Comparison of ENCODE assay signal across 10 mouse cellular contexts in genomic region chr11:34975771-34976302, GRCm38 (mm10).
DNase-seq lines count a peak whose midpoint lies in the region; ATAC-seq and TF ChIP-seq lines count a peak whose summit lies in the region.
"Had no signal": no experiment of that assay in that cellular context is flagged by ENCODE, and none has a peak within 500 bp of the region (broad histone marks: within the 10 kb centered on the region; RNA-seq: fewer than 3 reads in every experiment).

No protein-coding gene starts in this region.

- WGBS in heart, embryonic 14.5 days = 58% methylated on average over 8 of the region's 8 CpGs
- 39% methylated on average over 8 of the region's 8 CpGs for WGBS in lung, postnatal 0 days
- WGBS in kidney, postnatal 0 days = 46% methylated on average over 8 of the region's 8 CpGs

- H3K36me3 ChIP-seq in heart, embryonic 14.5 days (ENCODE audit: control insufficient read depth, insufficient read depth, low read length) = no peaks in the 10 kb centered on the region
- H3K36me3 ChIP-seq in lung, postnatal 0 days (ENCODE audit: insufficient read depth, low read length) = no peaks in the 10 kb centered on the region
- no peaks in the 10 kb centered on the region for H3K36me3 ChIP-seq in kidney, postnatal 0 days (ENCODE audit: insufficient read depth, low read length)

- no peak for DNase-seq in heart, adult 11 months
- peak; percentile 29 for DNase-seq in lung, postnatal 0 days (ENCODE audit: low spot score)
- DNase-seq in lung, postnatal 25 days (ENCODE audit: low spot score) = no peak
- DNase-seq in kidney, postnatal 0 days (ENCODE audit: low spot score) = peak; percentile 54
- no peak for DNase-seq in Muller cell, postnatal 12 days (ENCODE audit: inconsistent ontology term)
- DNase-seq in right cerebral cortex, adult 18-20 months = no peak
- DNase-seq: cerebellum, postnatal 14 days; heart, adult 18-20 months had no signal

- H3K4me1 ChIP-seq in heart, embryonic 14.5 days (ENCODE audit: control insufficient read depth in 2 of 2, insufficient read depth in 2 of 2, low read length in 2 of 2) = peaks cover 9 to 14% of the 10 kb centered on the region in 2 experiments
- H3K4me1 ChIP-seq in lung, postnatal 0 days (ENCODE audit: insufficient read depth, low read depth, low read length) = peaks cover 5% of the 10 kb centered on the region; the same call in 1 of the 2 replicates
- no peaks in the 10 kb centered on the region for H3K4me1 ChIP-seq in kidney, postnatal 0 days (replicated peaks; ENCODE audit: insufficient read depth, low read length)
- H3K4me1 ChIP-seq: megakaryocyte, embryonic 14.5 days had no signal

- H3K27me3 ChIP-seq in heart, embryonic 14.5 days (ENCODE audit: control insufficient read depth, insufficient read depth, low read length) = no peaks in the 10 kb centered on the region
- no peaks in the 10 kb centered on the region for H3K27me3 ChIP-seq in lung, postnatal 0 days (replicated peaks; ENCODE audit: insufficient read depth, low read length)
- no peaks in the 10 kb centered on the region for H3K27me3 ChIP-seq in kidney, postnatal 0 days (ENCODE audit: insufficient read depth, low read length)
- H3K27me3 ChIP-seq: megakaryocyte, embryonic 14.5 days had no signal

- no peak for TF ChIP-seq CTCF in lung, postnatal 0 days (IDR thresholded peaks at IDR 0.05)
- no peak for TF ChIP-seq CTCF in kidney, postnatal 0 days (IDR thresholded peaks at IDR 0.05; ENCODE audit: low read depth)

- H3K9ac ChIP-seq in heart, embryonic 14.5 days (ENCODE audit: low read length) = no peak overlapping the region
- no peak overlapping the region for H3K9ac ChIP-seq in lung, postnatal 0 days (replicated peaks; ENCODE audit: low read depth)
- no peak overlapping the region for H3K9ac ChIP-seq in kidney, postnatal 0 days (ENCODE audit: low read depth, low read length)

- H3K4me3 ChIP-seq in heart, embryonic 14.5 days (ENCODE audit: control insufficient read depth in 1 of 2, insufficient read depth in 1 of 2, low read depth in 1 of 2, low read length in 2 of 2) = no peak overlapping the region
- no peak overlapping the region for H3K4me3 ChIP-seq in lung, postnatal 0 days (ENCODE audit: low read depth, low read length)
- H3K4me3 ChIP-seq in kidney, postnatal 0 days (replicated peaks; ENCODE audit: low read depth, low read length) = no peak overlapping the region
- H3K4me3 ChIP-seq: megakaryocyte, embryonic 14.5 days had no signal

- H3K4me2 ChIP-seq in heart, embryonic 14.5 days (ENCODE audit: low read length) = no peak overlapping the region
- H3K4me2 ChIP-seq in lung, postnatal 0 days (replicated peaks; ENCODE audit: low read depth, low read length) = no peak overlapping the region
- no peak overlapping the region for H3K4me2 ChIP-seq in kidney, postnatal 0 days (ENCODE audit: low read length)

- peak; percentile 75 for TF ChIP-seq EP300 in lung, postnatal 0 days (IDR thresholded peaks at IDR 0.05)

- H3K9me3 ChIP-seq in heart, embryonic 14.5 days (ENCODE audit: control insufficient read depth, low read length) = no peaks in the 10 kb centered on the region
- H3K9me3 ChIP-seq in lung, postnatal 0 days (ENCODE audit: low read length) = no peaks in the 10 kb centered on the region
- H3K9me3 ChIP-seq in kidney, postnatal 0 days (replicated peaks; ENCODE audit: low read length) = no peaks in the 10 kb centered on the region
- H3K9me3 ChIP-seq: megakaryocyte, embryonic 14.5 days had no signal

- H3K27ac ChIP-seq in heart, embryonic 14.5 days (replicated peaks in 1 of 2; ENCODE audit: control insufficient read depth in 1 of 2, insufficient read depth in 1 of 2, low read depth in 2 of 2, low read length in 2 of 2) = 0 out of 4 replicates have a peak overlapping the region, but pooled peaks have one; percentile 17 to 39
- H3K27ac ChIP-seq in lung, postnatal 0 days (ENCODE audit: low read length) = no peak overlapping the region; the same call in 1 of the 2 replicates
- H3K27ac ChIP-seq in kidney, postnatal 0 days = no peak overlapping the region

- ATAC-seq in heart, embryonic 14.5 days (ENCODE audit: insufficient number of reproducible peaks, insufficient read depth, low FRiP score, low read depth) = no peak
- ATAC-seq in lung, postnatal 0 days = no peak
- ATAC-seq in kidney, postnatal 0 days (replicated peaks; ENCODE audit: low FRiP score, low read depth) = no peak

Comparison
In these comparisons a context has a peak if more than half of its experiments do, and no peak if none do; other contexts are left out.
1. DNase-seq: peak in lung, postnatal 0 days (single experiment) and kidney, postnatal 0 days (single experiment); none in heart, adult 11 months (single experiment), lung, postnatal 25 days (single experiment), Muller cell, postnatal 12 days (single experiment) and right cerebral cortex, adult 18-20 months (single experiment).
2. H3K27ac ChIP-seq: peak in heart, embryonic 14.5 days (2 of 2); none in lung, postnatal 0 days (single experiment) and kidney, postnatal 0 days (single experiment).